Mouse (Mus musculus) kidney, embryonic 16.5 days (tissue): Measurements from ENCODE around the gene Pex11a. TPM values are rescaled to one million over a fixed set of nuclear protein-coding genes. Genes with fewer than 3 reads are reported as not detected.

Experiments
- ATAC-seq: fragments of 200-750 bp; cut with Nextera tagmentation; 2 replicates; pipeline ENCODE4 v1.8.0; 2017; ENCODE audit warnings: moderate TSS enrichment; ENCODE audit not compliant: low FRiP score, low TSS enrichment
- H3K27ac ChIP-seq: fragments of 300-500 bp; sonication (generic); 2 replicates; pipeline ENCODE4 v1.5.1; 2014; ENCODE audit warnings: low read length
- H3K27me3 ChIP-seq: fragments of 300-500 bp; sonication (generic); 2 replicates; pipeline ENCODE4 v1.6.1; 2014; ENCODE audit warnings: low read length, control low read depth, mixed read lengths; ENCODE audit not compliant: insufficient read depth
- H3K36me3 ChIP-seq: fragments of 300-500 bp; sonication (generic); 2 replicates; pipeline ENCODE4 v1.6.1; 2014; ENCODE audit warnings: low read length, control low read depth, mixed read lengths; ENCODE audit not compliant: insufficient read depth
- H3K4me1 ChIP-seq: fragments of 300-500 bp; sonication (generic); 2 replicates; pipeline ENCODE4 v1.6.1; 2014; ENCODE audit warnings: low read length, control low read depth, mixed read lengths; ENCODE audit not compliant: insufficient read depth
- H3K4me2 ChIP-seq: fragments of 300-500 bp; sonication (generic); replicated peaks from 2 replicates; pipeline ENCODE4 v1.6.1; 2014; ENCODE audit warnings: low read depth, low read length
- H3K4me3 ChIP-seq: fragments of 300-500 bp; sonication (generic); 2 replicates; pipeline ENCODE4 v1.5.1; 2014; ENCODE audit warnings: mild to moderate bottlenecking, low read length
- H3K9ac ChIP-seq: fragments of 300-500 bp; sonication (generic); replicated peaks from 2 replicates; pipeline ENCODE4 v1.6.1; 2014; ENCODE audit warnings: low read length
- H3K9me3 ChIP-seq: fragments of 300-500 bp; sonication (generic); 2 replicates; pipeline ENCODE4 v1.6.1; 2016; ENCODE audit warnings: low read length, control low read depth
- WGBS: fragments of 180-500 bp; shearing (Covaris S2); extraction: QIAGEN DNeasy Blood & Tissue Kit; methylation state at CpG from one replicate; pipeline ENCODE4 v1.1.7; 2014; 5-methylcytosine and 5-hydroxymethylcytosine counted together
- polyA plus RNA-seq: library from polyadenylated mRNA; unstranded; fragments of >200 nt; fragmentation: Nextera tagmentation; extraction: Ambion mirVana; gene quantifications from 2 replicates; pipeline ENCODE4 v1.2.1, GENCODE M21; 2015

The Pex11a gene
- polyA plus RNA-seq, 1 experiment from 2014 or later, result 10.5 TPM

- 0 out of 2 replicates have a peak, but pooled peaks cover under 1% of the 10 kb centered on the region for H3K4me1 ChIP-seq
- H3K4me3 ChIP-seq, result no peak overlapping the region
- 12% methylated on average over 2 of the region's 2 CpGs for WGBS
- H3K4me2 ChIP-seq, result no peak overlapping the region
- ATAC-seq, result no peak
- peaks cover 7% of the 10 kb centered on the region for H3K27me3 ChIP-seq
- H3K27ac ChIP-seq, result no peak overlapping the region
- H3K9ac ChIP-seq, result no peak overlapping the region
- no peaks in the 10 kb centered on the region for H3K9me3 ChIP-seq
- no peaks in the 10 kb centered on the region for H3K36me3 ChIP-seq
These were observed 15.8 kb downstream of the Pex11a start for GRCm38 (mm10) chr7:79727091-79727490.

GRCm38 (mm10) chr7:79721386-79721977 lies 21.4 kb downstream of the Pex11a start:
- Histone ChIP-seq H3K4me1 (peaks cover 10% of the 10 kb centered on the region; the same call in 1 of the 2 replicates), H3K9ac (peak overlapping the region; percentile 72), H3K4me3 (peak overlapping the region; percentile 64), H3K27ac (no peak overlapping the region; the same call in 1 of the 2 replicates), H3K36me3 (no peaks in the 10 kb centered on the region), H3K27me3 (peaks cover 17% of the 10 kb centered on the region), H3K4me2 (peak overlapping the region; percentile 89), H3K9me3 (no peaks in the 10 kb centered on the region)
- peak; percentile 83 for ATAC-seq
- under 1% methylated on average over 47 of the region's 48 CpGs for whole genome bisulfite sequencing

- under 1% methylated on average over 52 of the region's 55 CpGs for WGBS
- H3K27ac ChIP-seq, result 0 out of 2 replicates have a peak within 1 kb of the TSS, but pooled peaks have one; percentile 6
- peak; percentile 95 for ATAC-seq
These were observed 27.5 kb downstream of the Pex11a start, which contains the start of gene Kif7 for GRCm38 (mm10) chr7:79715187-79715981. Gene Kif7 (minus strand): TSS chr7:79715720.

GRCm38 (mm10) chr7:79710831-79711230 lies 32.1 kb downstream of the Pex11a start:
- Histone ChIP-seq H3K27me3 (peaks cover 13% of the 10 kb centered on the region; the same call in 1 of the 2 replicates), H3K4me1 (peaks cover 7% of the 10 kb centered on the region), H3K36me3 (no peaks in the 10 kb centered on the region), H3K9me3 (no peaks in the 10 kb centered on the region), H3K4me2 (peak overlapping the region; percentile 80), H3K4me3 (no peak overlapping the region; the same call in 1 of the 2 replicates), H3K27ac (no peak overlapping the region), H3K9ac (no peak overlapping the region)
- WGBS, result 48% methylated on average over 17 of the region's 17 CpGs
- no peak for ATAC-seq

More at GRCm38 (mm10) chr7:79715187-79715981, 27.5 kb downstream of the Pex11a start, which contains the start of gene Kif7:
- Histone ChIP-seq H3K27me3 (peaks cover 12% of the 10 kb centered on the region; the same call in 1 of the 2 replicates), H3K4me1 (peaks cover 10% of the 10 kb centered on the region), H3K4me2 (peak within 1 kb of the TSS; percentile 86), H3K9ac (peak within 1 kb of the TSS; percentile 81), H3K4me3 (peak within 1 kb of the TSS; percentile 83), H3K9me3 (no peaks in the 10 kb centered on the region), H3K36me3 (no peaks in the 10 kb centered on the region)

GRCm38 (mm10) chr7:79710130-79710607 lies 32.8 kb downstream of the Pex11a start:
- peaks cover 13% of the 10 kb centered on the region; the same call in 1 of the 2 replicates for H3K27me3 ChIP-seq
- ATAC-seq, result peak; percentile 85
- H3K36me3 ChIP-seq, result no peaks in the 10 kb centered on the region
- peaks cover 7% of the 10 kb centered on the region for H3K4me1 ChIP-seq
- 2% methylated on average over 55 of the region's 55 CpGs for WGBS
- peak overlapping the region; percentile 49 for H3K4me3 ChIP-seq
- H3K27ac ChIP-seq, result no peak overlapping the region
- peak overlapping the region; percentile 57 for H3K9ac ChIP-seq
- peak overlapping the region; percentile 80 for H3K4me2 ChIP-seq
- H3K9me3 ChIP-seq, result no peaks in the 10 kb centered on the region

GRCm38 (mm10) chr7:79705210-79705609 lies 37.7 kb downstream of the Pex11a start:
- no peak overlapping the region for H3K4me3 ChIP-seq
- no peak overlapping the region for H3K27ac ChIP-seq
- H3K36me3 ChIP-seq, result peaks cover 32% of the 10 kb centered on the region
- 78% methylated on average over 5 of the region's 5 CpGs for WGBS
- no peaks in the 10 kb centered on the region for H3K4me1 ChIP-seq
- no peak overlapping the region for H3K9ac ChIP-seq
- H3K4me2 ChIP-seq, result no peak overlapping the region
- no peak for ATAC-seq
- H3K9me3 ChIP-seq, result no peaks in the 10 kb centered on the region
- H3K27me3 ChIP-seq, result peaks cover 4% of the 10 kb centered on the region; the same call in 1 of the 2 replicates

- no peaks in the 10 kb centered on the region for H3K4me1 ChIP-seq
- WGBS, result 88% methylated on average over 16 of the region's 16 CpGs
- H3K27me3 ChIP-seq, result no peaks in the 10 kb centered on the region
- no peak overlapping the region for H3K4me3 ChIP-seq
- no peak overlapping the region for H3K9ac ChIP-seq
- H3K27ac ChIP-seq, result no peak overlapping the region
- H3K4me2 ChIP-seq, result no peak overlapping the region
- no peak for ATAC-seq
- peaks cover 53% of the 10 kb centered on the region for H3K36me3 ChIP-seq
- no peaks in the 10 kb centered on the region for H3K9me3 ChIP-seq
These were observed 40.2 kb downstream of the Pex11a start for GRCm38 (mm10) chr7:79702755-79703154.

- Histone ChIP-seq H3K4me2 (no peak overlapping the region), H3K4me3 (no peak overlapping the region), H3K27ac (no peak overlapping the region), H3K36me3 (peaks cover 83% of the 10 kb centered on the region), H3K27me3 (no peaks in the 10 kb centered on the region), H3K9ac (no peak overlapping the region), H3K9me3 (no peaks in the 10 kb centered on the region), H3K4me1 (no peaks in the 10 kb centered on the region)
- 90% methylated on average over 8 of the region's 8 CpGs for WGBS
- ATAC-seq, result no peak
These were observed 46.4 kb downstream of the Pex11a start for GRCm38 (mm10) chr7:79696495-79696894.
